Mouse (Mus musculus) gastrocnemius, adult 18-20 months (tissue): ENCODE measurements around the gene Sf3a1. TPM values are rescaled to one million over a fixed set of nuclear protein-coding genes. Genes with fewer than 3 reads are reported as not detected.
"Not testable (repeated sequence)": the region's sequence is repeated elsewhere in the genome, so short reads cannot be mapped to it uniquely, and the experiment has no call there.

Experiments
- DNase-seq: peaks from one replicate; pipeline ENCODE4 v3.0.0; 2021; ENCODE audit warnings: low spot score
- long read RNA-seq, 2 experiments: library from polyadenylated mRNA; stranded (forward); transcript quantifications; one replicate each; pipeline ENCODE4 v2.0.0; 2021
- total RNA-seq, 2 experiments: library from RNA; stranded (reverse); gene quantifications; 2 replicates each; pipeline ENCODE4 v1.2.3; 2021

The Sf3a1 gene
- total RNA-seq = 10 to 100 TPM; 15.0 to 18.6 TPM
- long read RNA-seq, experiment 1, full-length matches to known transcripts = 14 of 19 reads
- long read RNA-seq, experiment 1, partial matches to known transcripts = 5 of 19 reads
- long read RNA-seq, experiment 1, other reads (novel, unspliced or antisense) = 0 of 19 reads
- long read RNA-seq, experiment 2, full-length matches to known transcripts = 14 of 15 reads
- long read RNA-seq, experiment 2, partial matches to known transcripts = 0 of 15 reads
- long read RNA-seq, experiment 2, other reads (novel, unspliced or antisense) = 1 of 15 reads

- DNase-seq = peak; percentile 96
These were observed at the start of gene Sf3a1, which contains the start of gene Ccdc157 for GRCm38 (mm10) chr11:4159808-4160708. Gene Sf3a1 (plus strand): TSS chr11:4160350. Gene Ccdc157 (minus strand): TSS chr11:4160293.

DNA sequence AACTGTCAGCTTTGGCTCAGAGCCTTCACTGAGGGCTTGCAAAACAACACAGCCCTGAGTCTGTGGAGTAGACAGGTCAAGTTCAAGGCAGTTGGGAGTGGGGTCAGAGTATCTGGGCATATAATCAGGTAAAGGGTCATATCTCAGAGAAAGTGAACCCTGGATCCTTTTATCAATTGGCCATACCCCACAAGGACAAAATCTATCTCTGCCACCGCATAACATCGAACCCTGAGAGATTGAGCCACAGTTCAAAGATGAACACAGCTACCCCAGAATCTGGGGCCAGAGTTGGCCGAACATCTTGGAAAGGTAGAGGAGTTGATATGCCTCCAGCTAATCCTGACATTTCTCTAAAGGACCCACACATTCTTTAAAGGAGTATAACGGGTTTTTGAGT lies 48.1 kb upstream of the Sf3a1 start:
- DNase-seq = no peak

DNA sequence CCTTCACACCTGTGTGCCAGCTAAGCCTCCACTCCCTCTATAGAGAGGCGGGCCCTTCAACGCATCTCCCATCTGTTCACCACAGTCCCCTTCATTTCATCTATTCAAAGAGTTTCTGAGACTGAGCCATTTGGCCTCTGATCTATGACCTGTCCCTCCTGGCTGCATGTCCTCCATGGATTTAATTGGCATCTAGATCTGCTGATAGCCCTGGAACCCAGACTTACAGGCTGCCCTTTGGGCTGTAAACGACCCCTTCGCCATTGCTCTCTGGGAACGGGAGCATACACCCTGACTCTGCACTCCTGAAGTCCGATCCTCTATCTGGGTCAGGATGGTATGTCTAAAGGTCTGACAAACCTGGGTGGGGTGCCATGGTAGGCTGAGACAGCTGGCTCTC lies 47.3 kb upstream of the Sf3a1 start:
- no peak for DNase-seq

DNA sequence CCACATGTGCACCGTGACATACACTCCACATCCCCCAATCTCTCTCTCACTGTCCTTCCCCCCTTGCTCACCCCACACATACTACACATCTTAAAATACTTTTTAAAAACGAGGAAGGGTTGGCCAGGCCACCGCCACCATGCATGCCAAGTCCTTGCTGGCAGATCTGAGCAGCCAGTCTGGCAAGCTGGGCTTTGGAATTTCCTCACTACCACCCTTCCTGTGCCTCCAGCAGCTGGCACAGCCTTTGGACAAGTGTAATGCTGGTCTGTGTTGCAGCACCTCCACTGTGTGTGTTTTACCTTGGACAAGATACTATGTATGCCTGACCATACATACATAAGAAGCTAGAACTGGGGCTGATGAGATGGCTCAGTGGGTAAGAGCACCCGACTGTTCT lies 46.7 kb upstream of the Sf3a1 start:
- DNase-seq = no peak

GRCm38 (mm10) chr11:4113970-4114369 lies 46.2 kb upstream of the Sf3a1 start:
- DNase-seq = no peak

DNA sequence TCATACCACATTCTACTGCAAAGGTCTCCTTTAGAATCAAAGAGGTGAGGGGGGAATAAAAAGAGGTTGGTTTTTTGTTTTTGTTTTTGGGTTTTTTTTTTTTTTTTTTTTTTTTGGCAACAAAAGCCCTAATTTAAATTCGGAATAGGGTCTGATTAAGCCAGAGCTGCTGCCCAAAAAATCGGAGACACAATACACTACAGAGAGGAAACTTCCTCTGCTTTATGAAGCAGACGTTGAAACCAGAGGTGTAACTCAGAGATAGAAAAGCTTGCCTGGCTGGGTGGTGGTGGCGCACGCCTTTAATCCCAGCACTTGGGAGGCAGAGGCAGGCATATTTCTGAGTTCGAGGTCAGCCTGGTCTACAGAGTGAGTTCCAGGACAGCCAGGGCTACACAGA lies 45.6 kb upstream of the Sf3a1 start:
- not testable (repeated sequence) for DNase-seq

- no peak for DNase-seq
These were observed 44.7 kb upstream of the Sf3a1 start for GRCm38 (mm10) chr11:4115407-4115806.

DNA sequence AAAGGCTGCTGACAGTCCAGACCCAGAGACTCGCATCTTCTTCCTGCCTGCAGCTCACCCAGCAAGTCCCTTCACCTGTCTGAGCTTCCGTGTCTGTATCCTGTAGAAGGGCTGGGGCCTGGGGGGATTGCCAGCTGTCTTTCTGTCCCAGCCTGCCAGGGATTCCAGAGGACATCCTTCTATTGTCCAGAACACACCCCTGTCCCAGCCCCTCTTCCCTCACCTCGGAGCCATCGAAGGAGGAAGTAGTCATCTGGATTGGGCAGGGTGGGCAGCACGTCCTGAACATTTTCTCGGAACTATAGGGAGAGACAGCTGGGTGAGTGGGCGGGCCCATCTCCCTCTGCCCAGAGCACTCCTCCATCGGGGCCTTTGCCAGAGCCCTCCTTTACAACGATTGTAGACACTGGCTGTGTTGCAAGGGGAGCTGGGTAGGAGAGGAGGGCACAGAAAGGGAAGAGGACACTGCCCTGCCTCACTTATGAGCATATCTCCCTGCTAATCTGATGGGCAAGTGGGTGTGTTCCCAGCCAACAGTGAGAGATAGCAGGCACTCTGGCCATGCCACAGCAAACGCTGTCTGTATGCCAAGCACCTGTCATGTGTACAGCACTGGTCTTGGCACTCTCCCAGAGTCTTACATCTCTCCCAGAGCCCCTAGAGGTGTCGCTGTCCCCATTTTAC lies 43.5 kb upstream of the Sf3a1 start:
- no peak for DNase-seq

GRCm38 (mm10) chr11:4117372-4118071 lies 42.6 kb upstream of the Sf3a1 start:
- DNase-seq = no peak

DNA sequence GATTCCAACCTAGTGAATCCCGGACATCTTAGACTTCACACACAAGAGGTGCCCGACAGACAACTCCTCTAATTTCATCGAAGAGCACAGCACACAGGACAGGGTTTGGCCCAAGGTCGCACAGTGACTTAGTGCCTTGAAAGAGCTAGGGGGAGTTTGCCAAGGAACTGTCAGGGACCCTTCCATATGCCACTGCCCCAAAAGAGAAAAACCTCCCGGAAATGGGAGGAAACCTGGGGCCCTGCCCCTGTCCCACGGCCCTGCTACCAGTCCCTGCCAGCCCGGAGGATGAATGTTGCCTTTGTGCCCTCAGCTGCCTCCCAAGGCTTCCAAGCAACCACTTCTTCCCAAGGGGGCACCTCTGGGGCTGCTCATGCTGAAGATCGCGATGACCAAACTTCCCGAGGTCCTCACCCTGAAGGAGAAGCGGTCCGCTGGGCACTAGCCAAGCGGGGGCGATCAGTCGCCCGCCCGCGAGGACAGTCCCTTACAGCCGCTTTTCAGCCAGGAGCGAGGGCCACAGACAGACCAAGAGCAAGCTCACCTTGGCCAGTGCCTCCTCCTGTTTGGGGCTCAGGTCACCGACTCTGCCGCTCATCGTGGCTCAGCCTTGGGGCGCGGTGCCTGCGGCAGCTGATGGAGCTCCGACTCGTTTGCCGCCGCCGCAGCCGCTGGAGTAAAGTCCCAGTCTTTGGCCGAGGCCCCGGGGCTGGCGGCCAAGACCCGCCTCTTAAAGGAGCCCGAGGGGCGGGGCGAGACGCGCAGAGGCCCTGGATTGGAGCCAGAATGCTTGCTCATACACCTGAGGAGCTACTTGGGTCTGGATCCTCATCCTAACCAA lies 41.8 kb upstream of the Sf3a1 start:
- peak; percentile 33 for DNase-seq

GRCm38 (mm10) chr11:4119635-4120034 lies 40.5 kb upstream of the Sf3a1 start:
- DNase-seq = no peak

DNA sequence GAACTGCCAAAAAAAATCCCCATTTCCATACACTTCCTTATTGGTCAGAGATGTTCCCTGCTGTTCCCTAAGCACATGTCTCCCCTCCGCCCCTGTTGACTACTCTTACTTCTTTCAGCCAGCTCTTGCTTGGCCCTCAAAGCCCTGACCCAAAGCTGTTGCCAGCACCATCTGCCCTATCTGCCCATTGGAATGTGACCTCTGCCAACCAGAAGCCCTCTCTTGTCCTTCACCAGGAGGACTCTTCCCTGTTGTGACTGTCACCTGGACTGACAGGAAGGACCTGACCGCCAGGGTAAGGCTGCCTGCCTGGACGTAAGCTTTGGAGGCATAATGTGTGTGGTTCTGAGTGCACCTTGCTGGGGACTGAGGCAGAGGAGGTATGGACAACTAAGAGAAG lies 38.5 kb upstream of the Sf3a1 start:
- DNase-seq = no peak

GRCm38 (mm10) chr11:4122226-4122625 lies 37.9 kb upstream of the Sf3a1 start:
- no peak for DNase-seq

- no peak for DNase-seq
These were observed 37.2 kb upstream of the Sf3a1 start, which contains the start of gene Sec14l2 for GRCm38 (mm10) chr11:4122742-4123579. Gene Sec14l2 (minus strand): TSS chr11:4123415.

GRCm38 (mm10) chr11:4123922-4124321 lies 36.2 kb upstream of the Sf3a1 start:
- no peak for DNase-seq

- DNase-seq = no peak
These were observed 33.1 kb upstream of the Sf3a1 start for GRCm38 (mm10) chr11:4127059-4127458.

GRCm38 (mm10) chr11:4128461-4128860 lies 31.7 kb upstream of the Sf3a1 start:
- DNase-seq = not testable (repeated sequence)

GRCm38 (mm10) chr11:4133450-4133849 lies 26.7 kb upstream of the Sf3a1 start:
- DNase-seq = no peak

GRCm38 (mm10) chr11:4134400-4134799 lies 25.8 kb upstream of the Sf3a1 start:
- DNase-seq = no peak
